Mouse (Mus musculus): ENCODE results near the gene Ddost. TPM values are rescaled to one million over a fixed set of nuclear protein-coding genes. Genes with fewer than 3 reads are reported as not detected.
A peak's percentile ranks its signal among the peaks of the same experiment; 100 is the strongest.

Gene Ddost
- polyA plus RNA-seq, 1 experiment from 2014 or later: 332 TPM

- WGBS: 69% methylated on average over 9 of the region's 9 CpGs
- Histone ChIP-seq H3K9ac (ENCODE audit: low read depth, low read length) (no peak overlapping the region), H3K9me3 (ENCODE audit: control insufficient read depth, low read length) (no peaks in the 10 kb centered on the region), H3K36me3 (ENCODE audit: control insufficient read depth, insufficient read depth, low read length) (peaks cover 75% of the 10 kb centered on the region), H3K4me3 (ENCODE audit: low read depth, low read length) (no peak overlapping the region), H3K27me3 (replicated peaks; ENCODE audit: control insufficient read depth, insufficient read depth, low read length) (no peaks in the 10 kb centered on the region), H3K4me1 (ENCODE audit: control insufficient read depth, insufficient read depth, low read length) (no peaks in the 10 kb centered on the region), H3K4me2 (ENCODE audit: low read depth, low read length) (no peak overlapping the region), H3K27ac (replicated peaks; ENCODE audit: low read depth, low read length) (no peak overlapping the region)
- DNase-seq (ENCODE audit: low spot score): no peak
- ATAC-seq (ENCODE audit: low read depth): no peak
Measured at GRCm38 (mm10) chr4:138315781-138316180, 11.3 kb downstream of the Ddost start.

- WGBS: 95% methylated on average over 6 of the region's 6 CpGs
- H3K4me2 ChIP-seq (ENCODE audit: low read depth, low read length): no peak overlapping the region
- DNase-seq (ENCODE audit: low spot score): no peak
- H3K27me3 ChIP-seq (replicated peaks; ENCODE audit: control insufficient read depth, insufficient read depth, low read length): no peaks in the 10 kb centered on the region
- no peaks in the 10 kb centered on the region for H3K9me3 ChIP-seq (ENCODE audit: control insufficient read depth, low read length)
- H3K36me3 ChIP-seq (ENCODE audit: control insufficient read depth, insufficient read depth, low read length): peaks cover 70% of the 10 kb centered on the region
- no peak for ATAC-seq (ENCODE audit: low read depth)
- H3K9ac ChIP-seq (ENCODE audit: low read depth, low read length): no peak overlapping the region
- H3K27ac ChIP-seq (replicated peaks; ENCODE audit: low read depth, low read length): no peak overlapping the region
- H3K4me3 ChIP-seq (ENCODE audit: low read depth, low read length): no peak overlapping the region
- no peaks in the 10 kb centered on the region for H3K4me1 ChIP-seq (ENCODE audit: control insufficient read depth, insufficient read depth, low read length)
Measured at GRCm38 (mm10) chr4:138316369-138316768, 11.8 kb downstream of the Ddost start.

GRCm38 (mm10) chr4:138318509-138319266 lies 14.2 kb downstream of the Ddost start:
- Histone ChIP-seq H3K36me3 (ENCODE audit: control insufficient read depth, insufficient read depth, low read length) (peaks cover 49% of the 10 kb centered on the region), H3K4me2 (ENCODE audit: low read depth, low read length) (no peak overlapping the region)
- 47% methylated on average over 6 of the region's 6 CpGs for WGBS

DNA sequence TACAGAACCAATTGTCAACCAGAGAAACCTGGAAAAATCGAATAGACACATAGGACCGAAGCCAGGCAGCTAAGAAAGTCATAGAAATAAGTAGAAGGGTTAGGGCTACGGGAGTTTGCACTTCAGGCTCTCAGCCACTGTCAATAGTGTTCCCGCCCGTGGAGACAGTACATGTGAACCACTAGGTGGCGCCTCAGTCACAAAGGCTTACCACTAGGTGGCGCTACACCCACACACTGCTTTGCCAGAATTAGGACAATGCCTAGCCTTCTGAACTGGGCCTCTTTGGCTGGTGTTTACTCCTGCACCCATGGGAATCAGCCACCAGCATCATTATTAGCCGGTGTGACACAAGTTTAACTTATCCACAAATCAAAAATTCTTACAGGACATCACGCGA lies 15.0 kb downstream of the Ddost start:
- ATAC-seq (ENCODE audit: low read depth) (no peak), DNase-seq (ENCODE audit: low spot score) (peak; percentile 70)
- no peaks in the 10 kb centered on the region for H3K4me1 ChIP-seq (ENCODE audit: control insufficient read depth, insufficient read depth, low read length)
- no peak overlapping the region for H3K4me3 ChIP-seq (ENCODE audit: low read depth, low read length)
- H3K27me3 ChIP-seq (replicated peaks; ENCODE audit: control insufficient read depth, insufficient read depth, low read length): no peaks in the 10 kb centered on the region
- no peak overlapping the region for H3K27ac ChIP-seq (replicated peaks; ENCODE audit: low read depth, low read length)
- H3K4me2 ChIP-seq (ENCODE audit: low read depth, low read length): no peak overlapping the region
- H3K9ac ChIP-seq (ENCODE audit: low read depth, low read length): no peak overlapping the region
- peaks cover 41% of the 10 kb centered on the region for H3K36me3 ChIP-seq (ENCODE audit: control insufficient read depth, insufficient read depth, low read length)
- WGBS: 35% methylated on average over 10 of the region's 10 CpGs
- no peaks in the 10 kb centered on the region for H3K9me3 ChIP-seq (ENCODE audit: control insufficient read depth, low read length)

More at GRCm38 (mm10) chr4:138318509-138319266, 14.2 kb downstream of the Ddost start:
- Histone ChIP-seq H3K9me3 (ENCODE audit: control insufficient read depth, low read length) (no peaks in the 10 kb centered on the region), H3K27ac (replicated peaks; ENCODE audit: low read depth, low read length) (no peak overlapping the region), H3K27me3 (replicated peaks; ENCODE audit: control insufficient read depth, insufficient read depth, low read length) (no peaks in the 10 kb centered on the region), H3K4me3 (ENCODE audit: low read depth, low read length) (no peak overlapping the region), H3K4me1 (ENCODE audit: control insufficient read depth, insufficient read depth, low read length) (no peaks in the 10 kb centered on the region), H3K9ac (ENCODE audit: low read depth, low read length) (no peak overlapping the region)
- ATAC-seq (ENCODE audit: low read depth) (peak; percentile 42; the same call in 1 of the 2 replicates), DNase-seq (ENCODE audit: low spot score) (peak; percentile 38)

DNA sequence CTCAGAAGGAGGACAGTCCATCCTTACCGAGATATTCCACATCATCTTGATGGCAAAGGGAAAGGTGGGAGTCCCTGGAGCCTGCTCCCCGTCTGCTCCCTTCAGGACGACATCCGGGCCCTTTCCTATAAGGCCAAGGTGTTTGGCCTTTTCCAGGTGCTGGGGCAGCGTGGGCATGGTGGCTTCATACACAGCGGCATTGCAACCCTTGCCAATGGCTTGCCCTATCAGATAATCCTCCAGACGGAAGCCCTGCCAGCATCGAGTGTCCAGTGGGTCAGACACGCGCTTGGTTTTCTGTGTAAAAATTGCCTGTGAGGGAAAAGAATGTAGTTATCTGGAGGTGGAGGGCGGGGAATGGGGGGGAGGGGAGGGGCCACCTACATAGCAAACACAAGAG lies 16.2 kb downstream of the Ddost start:
- no peaks in the 10 kb centered on the region for H3K4me1 ChIP-seq (ENCODE audit: control insufficient read depth, insufficient read depth, low read length)
- no peak overlapping the region for H3K4me2 ChIP-seq (ENCODE audit: low read depth, low read length)
- no peak overlapping the region for H3K9ac ChIP-seq (ENCODE audit: low read depth, low read length)
- H3K27me3 ChIP-seq (replicated peaks; ENCODE audit: control insufficient read depth, insufficient read depth, low read length): no peaks in the 10 kb centered on the region
- peaks cover 29% of the 10 kb centered on the region for H3K36me3 ChIP-seq (ENCODE audit: control insufficient read depth, insufficient read depth, low read length)
- WGBS: 75% methylated on average over 11 of the region's 11 CpGs
- no peaks in the 10 kb centered on the region for H3K9me3 ChIP-seq (ENCODE audit: control insufficient read depth, low read length)
- H3K4me3 ChIP-seq (ENCODE audit: low read depth, low read length): no peak overlapping the region
- H3K27ac ChIP-seq (replicated peaks; ENCODE audit: low read depth, low read length): no peak overlapping the region
- no peak for DNase-seq (ENCODE audit: low spot score)
- ATAC-seq (ENCODE audit: low read depth): no peak

DNA sequence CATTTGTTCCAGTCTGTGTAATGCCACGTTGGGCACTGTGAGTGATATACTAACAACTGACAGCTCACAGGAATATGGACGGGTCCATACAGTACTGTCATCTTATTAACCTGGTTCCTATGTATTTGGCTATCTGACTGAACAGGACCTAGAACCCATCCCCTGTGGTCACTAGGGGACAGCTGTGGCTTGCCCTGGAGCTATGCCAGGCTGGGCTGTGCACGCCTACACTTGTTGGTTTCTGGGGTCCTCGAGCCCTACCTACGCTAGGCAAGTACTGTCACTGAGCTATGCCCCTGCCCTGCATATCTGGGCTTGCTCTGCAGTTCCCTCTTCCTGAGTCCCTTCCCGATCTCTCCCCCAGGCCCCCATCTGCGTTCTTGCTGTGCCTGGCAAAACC lies 17.0 kb downstream of the Ddost start:
- H3K9ac ChIP-seq (ENCODE audit: low read depth, low read length): no peak overlapping the region
- 66% methylated on average over 7 of the region's 7 CpGs for WGBS
- H3K4me2 ChIP-seq (ENCODE audit: low read depth, low read length): no peak overlapping the region
- no peak overlapping the region for H3K27ac ChIP-seq (replicated peaks; ENCODE audit: low read depth, low read length)
- H3K36me3 ChIP-seq (ENCODE audit: control insufficient read depth, insufficient read depth, low read length): peaks cover 22% of the 10 kb centered on the region
- DNase-seq (ENCODE audit: low spot score) (no peak), ATAC-seq (ENCODE audit: low read depth) (no peak)
- H3K4me1 ChIP-seq (ENCODE audit: control insufficient read depth, insufficient read depth, low read length): no peaks in the 10 kb centered on the region
- no peaks in the 10 kb centered on the region for H3K9me3 ChIP-seq (ENCODE audit: control insufficient read depth, low read length)
- H3K4me3 ChIP-seq (ENCODE audit: low read depth, low read length): no peak overlapping the region
- H3K27me3 ChIP-seq (replicated peaks; ENCODE audit: control insufficient read depth, insufficient read depth, low read length): no peaks in the 10 kb centered on the region

DNA sequence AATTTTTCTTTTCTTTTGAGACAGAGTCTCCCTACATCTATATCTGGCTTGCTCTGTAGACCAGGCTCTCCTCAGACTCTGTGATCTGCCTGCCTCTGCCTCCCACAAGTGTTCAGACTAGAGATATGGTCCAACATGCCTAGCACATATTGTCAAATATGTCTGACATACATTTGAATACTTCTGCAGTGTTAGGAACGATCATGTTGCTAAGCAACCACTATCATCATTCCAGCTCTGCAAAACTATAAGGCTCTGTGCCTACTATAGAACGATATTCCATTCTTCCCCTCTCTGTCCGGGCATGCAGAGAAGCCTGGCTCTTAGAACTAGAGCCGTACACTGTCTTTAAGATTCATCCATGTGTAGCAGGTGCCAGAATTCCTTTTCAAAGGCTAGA lies 18.2 kb downstream of the Ddost start:
- no peak overlapping the region for H3K9ac ChIP-seq (ENCODE audit: low read depth, low read length)
- no peaks in the 10 kb centered on the region for H3K9me3 ChIP-seq (ENCODE audit: control insufficient read depth, low read length)
- H3K4me1 ChIP-seq (ENCODE audit: control insufficient read depth, insufficient read depth, low read length): no peaks in the 10 kb centered on the region
- H3K36me3 ChIP-seq (ENCODE audit: control insufficient read depth, insufficient read depth, low read length): 0 out of 2 replicates have a peak, but pooled peaks cover 11% of the 10 kb centered on the region
- ATAC-seq (ENCODE audit: low read depth) (no peak), DNase-seq (ENCODE audit: low spot score) (no peak)
- no peak overlapping the region for H3K4me2 ChIP-seq (ENCODE audit: low read depth, low read length)
- no peak overlapping the region for H3K27ac ChIP-seq (replicated peaks; ENCODE audit: low read depth, low read length)
- H3K4me3 ChIP-seq (ENCODE audit: low read depth, low read length): no peak overlapping the region
- no peaks in the 10 kb centered on the region for H3K27me3 ChIP-seq (replicated peaks; ENCODE audit: control insufficient read depth, insufficient read depth, low read length)
- WGBS: 72% methylated on average over 4 of the region's 4 CpGs

- WGBS: 70% methylated on average over 4 of the region's 4 CpGs
- H3K27me3 ChIP-seq (replicated peaks; ENCODE audit: control insufficient read depth, insufficient read depth, low read length): no peaks in the 10 kb centered on the region
- H3K4me1 ChIP-seq (ENCODE audit: control insufficient read depth, insufficient read depth, low read length): no peaks in the 10 kb centered on the region
- no peak for ATAC-seq (ENCODE audit: low read depth)
- no peaks in the 10 kb centered on the region for H3K9me3 ChIP-seq (ENCODE audit: control insufficient read depth, low read length)
- H3K9ac ChIP-seq (ENCODE audit: low read depth, low read length): no peak overlapping the region
- 0 out of 2 replicates have a peak, but pooled peaks cover 9% of the 10 kb centered on the region for H3K36me3 ChIP-seq (ENCODE audit: control insufficient read depth, insufficient read depth, low read length)
- no peak overlapping the region for H3K4me2 ChIP-seq (ENCODE audit: low read depth, low read length)
- DNase-seq (ENCODE audit: low spot score): no peak
- no peak overlapping the region for H3K4me3 ChIP-seq (ENCODE audit: low read depth, low read length)
- H3K27ac ChIP-seq (replicated peaks; ENCODE audit: low read depth, low read length): 0 out of 2 replicates have a peak overlapping the region, but pooled peaks have one; percentile 1
Measured at GRCm38 (mm10) chr4:138323753-138324152, 19.2 kb downstream of the Ddost start.

DNA sequence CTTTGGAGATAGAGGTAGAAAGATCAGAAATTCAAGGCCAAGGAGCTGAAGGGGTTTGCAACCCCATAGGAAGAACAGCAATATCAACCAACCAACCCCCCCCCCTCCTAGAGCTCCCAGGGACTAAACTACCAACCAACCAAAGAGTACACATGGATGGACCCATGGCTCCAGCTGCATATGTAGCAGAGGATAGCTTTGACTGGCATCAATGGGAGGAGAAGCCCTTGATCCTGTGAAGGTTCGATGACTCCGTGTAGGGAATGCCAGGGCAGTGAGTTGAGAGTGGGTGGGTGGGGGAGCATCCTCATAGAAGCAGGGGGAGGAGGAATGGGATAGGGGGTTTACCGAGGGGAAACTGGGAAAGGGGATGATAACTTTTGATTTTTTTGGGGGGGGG lies 19.9 kb downstream of the Ddost start:
- Histone ChIP-seq H3K4me3 (ENCODE audit: low read depth, low read length) (no peak overlapping the region), H3K27ac (replicated peaks; ENCODE audit: low read depth, low read length) (no peak overlapping the region), H3K27me3 (replicated peaks; ENCODE audit: control insufficient read depth, insufficient read depth, low read length) (no peaks in the 10 kb centered on the region), H3K9me3 (ENCODE audit: control insufficient read depth, low read length) (no peaks in the 10 kb centered on the region), H3K36me3 (ENCODE audit: control insufficient read depth, insufficient read depth, low read length) (0 out of 2 replicates have a peak, but pooled peaks cover 9% of the 10 kb centered on the region), H3K4me2 (ENCODE audit: low read depth, low read length) (no peak overlapping the region), H3K9ac (ENCODE audit: low read depth, low read length) (no peak overlapping the region), H3K4me1 (ENCODE audit: control insufficient read depth, insufficient read depth, low read length) (no peaks in the 10 kb centered on the region)
- ATAC-seq (ENCODE audit: low read depth) (no peak), DNase-seq (ENCODE audit: low spot score) (no peak)
- WGBS: 87% methylated on average over 3 of the region's 3 CpGs

Data from embryonic facial prominence, embryonic 14.5 days (tissue).